Mouse (Mus musculus) midbrain, embryonic 14.5 days (tissue): Measurements from ENCODE around the gene Nrip1. TPM values are rescaled to one million over a fixed set of nuclear protein-coding genes. Genes with fewer than 3 reads are reported as not detected.

ENCODE experiments used
- ATAC-seq: fragments of 200-750 bp; cut with Nextera tagmentation; 2 replicates; pipeline ENCODE4 v1.8.0; 2017; ENCODE audit warnings: moderate number of reproducible peaks, moderate library complexity; ENCODE audit not compliant: low FRiP score, low TSS enrichment
- DNase-seq: peaks from one replicate; pipeline ENCODE4 v3.0.0-alpha.2; 2015
- H3K27ac ChIP-seq: fragments of 300-500 bp; sonication (generic); replicated peaks from 2 replicates; pipeline ENCODE4 v1.5.1; 2014; ENCODE audit warnings: mild to moderate bottlenecking, low read depth, low read length, moderate library complexity
- H3K27me3 ChIP-seq: fragments of 300-500 bp; sonication (generic); 2 replicates; pipeline ENCODE4 v1.6.1; 2014; ENCODE audit warnings: low read length, control low read depth, mixed read lengths; ENCODE audit not compliant: control insufficient read depth, insufficient read depth
- H3K36me3 ChIP-seq: fragments of 300-500 bp; sonication (generic); 2 replicates; pipeline ENCODE4 v1.6.1; 2014; ENCODE audit warnings: low read length, control low read depth; ENCODE audit not compliant: control insufficient read depth, insufficient read depth
- H3K4me1 ChIP-seq: fragments of 300-500 bp; sonication (generic); 2 replicates; pipeline ENCODE4 v1.6.1; 2014; ENCODE audit warnings: mild to moderate bottlenecking, antibody characterized with exemption, low read length, control low read depth; ENCODE audit not compliant: control insufficient read depth, insufficient read depth
- H3K4me2 ChIP-seq: fragments of 300-500 bp; sonication (generic); 2 replicates; pipeline ENCODE4 v1.6.1; 2014; ENCODE audit warnings: mild to moderate bottlenecking, low read length, moderate library complexity
- H3K4me3 ChIP-seq: fragments of 300-500 bp; sonication (generic); replicated peaks from 2 replicates; pipeline ENCODE4 v1.5.1; 2014; ENCODE audit warnings: low read depth, low read length
- H3K9ac ChIP-seq: fragments of 300-500 bp; sonication (generic); replicated peaks from 2 replicates; pipeline ENCODE4 v1.6.1; 2014; ENCODE audit warnings: mild to moderate bottlenecking, low read length, moderate library complexity
- H3K9me3 ChIP-seq: fragments of 300-500 bp; sonication (generic); 2 replicates; pipeline ENCODE4 v1.6.1; 2016; ENCODE audit warnings: low read length, control low read depth, mixed read lengths; ENCODE audit not compliant: control insufficient read depth
- WGBS: fragments of 180-500 bp; shearing (Covaris S2); extraction: QIAGEN DNeasy Blood & Tissue Kit; methylation state at CpG from one replicate; pipeline ENCODE4 v1.1.7; 2014; 5-methylcytosine and 5-hydroxymethylcytosine counted together
- polyA plus RNA-seq: library from polyadenylated mRNA; unstranded; fragments of >200 nt; fragmentation: Nextera tagmentation; extraction: Ambion mirVana; gene quantifications from 2 replicates; pipeline ENCODE4 v1.2.1, GENCODE M21; 2014

Gene Nrip1
- polyA plus RNA-seq, 1 experiment from 2014 or later, result 34.7 TPM

GRCm38 (mm10) chr16:76319364-76320117 is 54.1 kb downstream of the Nrip1 start:
- no peak overlapping the region for H3K9ac ChIP-seq
- H3K36me3 ChIP-seq, result no peaks in the 10 kb centered on the region
- H3K4me1 ChIP-seq, result peaks cover 51% of the 10 kb centered on the region
- H3K9me3 ChIP-seq, result no peaks in the 10 kb centered on the region
- H3K4me3 ChIP-seq, result no peak overlapping the region
- H3K4me2 ChIP-seq, result peak overlapping the region; percentile 27
- H3K27me3 ChIP-seq, result no peaks in the 10 kb centered on the region
- 8% methylated on average over 11 of the region's 11 CpGs for WGBS
- peak; percentile 68 for ATAC-seq
- H3K27ac ChIP-seq, result peak overlapping the region; percentile 75
- DNase-seq, result peak; percentile 74

DNA sequence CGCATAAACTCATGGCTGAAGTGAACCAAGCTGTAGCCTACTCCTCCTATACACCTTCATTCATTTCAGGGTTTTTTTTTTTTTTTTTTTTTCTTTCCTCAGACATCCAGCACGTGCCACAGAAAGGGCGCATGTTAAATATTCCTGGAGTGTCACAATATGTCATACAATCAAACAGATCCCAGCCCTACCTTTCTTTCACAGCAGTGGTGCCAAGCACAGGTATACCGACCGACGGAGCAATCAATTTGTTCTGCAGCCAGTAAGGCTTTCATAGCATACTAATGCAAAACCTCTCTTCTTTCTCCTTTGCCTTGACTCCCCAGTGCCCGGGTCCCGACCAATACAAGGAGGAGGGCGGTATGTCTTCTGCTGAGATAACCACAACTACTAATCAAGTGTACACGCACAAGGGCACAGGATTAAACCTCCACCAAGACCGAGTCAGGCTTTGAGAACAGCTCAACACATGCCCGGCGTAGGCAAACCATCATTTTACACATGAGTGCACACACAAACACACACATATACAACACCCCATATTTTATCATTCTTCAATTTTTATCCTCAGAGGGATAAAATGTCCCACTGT is 55.2 kb downstream of the Nrip1 start:
- H3K27me3 ChIP-seq, result no peaks in the 10 kb centered on the region
- DNase-seq (peak; percentile 44), ATAC-seq (no peak)
- peaks cover 51% of the 10 kb centered on the region for H3K4me1 ChIP-seq
- 44% methylated on average over 13 of the region's 13 CpGs for WGBS
- no peaks in the 10 kb centered on the region for H3K9me3 ChIP-seq
- peak overlapping the region; percentile 16; the same call in 1 of the 2 replicates for H3K4me2 ChIP-seq
- peak overlapping the region; percentile 61; the same call in 1 of the 2 replicates for H3K27ac ChIP-seq
- H3K4me3 ChIP-seq, result no peak overlapping the region
- no peaks in the 10 kb centered on the region for H3K36me3 ChIP-seq
- no peak overlapping the region for H3K9ac ChIP-seq

- H3K27me3 ChIP-seq, result no peaks in the 10 kb centered on the region
- H3K4me2 ChIP-seq, result no peak overlapping the region
- H3K4me1 ChIP-seq, result peaks cover 44% of the 10 kb centered on the region
- H3K9me3 ChIP-seq, result no peaks in the 10 kb centered on the region
- WGBS, result 88% methylated on average over 22 of the region's 22 CpGs
- ATAC-seq, result no peak
- H3K9ac ChIP-seq, result no peak overlapping the region
- no peaks in the 10 kb centered on the region for H3K36me3 ChIP-seq
- H3K4me3 ChIP-seq, result no peak overlapping the region
- DNase-seq, result no peak
- H3K27ac ChIP-seq, result no peak overlapping the region
These were observed 56.4 kb downstream of the Nrip1 start for GRCm38 (mm10) chr16:76316940-76317822.

- ATAC-seq, result no peak
- Histone ChIP-seq H3K36me3 (no peaks in the 10 kb centered on the region), H3K9ac (no peak overlapping the region), H3K4me1 (peaks cover 28% of the 10 kb centered on the region), H3K27me3 (no peaks in the 10 kb centered on the region), H3K4me2 (no peak overlapping the region), H3K9me3 (no peaks in the 10 kb centered on the region), H3K27ac (no peak overlapping the region), H3K4me3 (no peak overlapping the region)
- 94% methylated on average over 3 of the region's 3 CpGs for WGBS
- no peak for DNase-seq
These were observed 58.0 kb downstream of the Nrip1 start for GRCm38 (mm10) chr16:76315642-76316041.

DNA sequence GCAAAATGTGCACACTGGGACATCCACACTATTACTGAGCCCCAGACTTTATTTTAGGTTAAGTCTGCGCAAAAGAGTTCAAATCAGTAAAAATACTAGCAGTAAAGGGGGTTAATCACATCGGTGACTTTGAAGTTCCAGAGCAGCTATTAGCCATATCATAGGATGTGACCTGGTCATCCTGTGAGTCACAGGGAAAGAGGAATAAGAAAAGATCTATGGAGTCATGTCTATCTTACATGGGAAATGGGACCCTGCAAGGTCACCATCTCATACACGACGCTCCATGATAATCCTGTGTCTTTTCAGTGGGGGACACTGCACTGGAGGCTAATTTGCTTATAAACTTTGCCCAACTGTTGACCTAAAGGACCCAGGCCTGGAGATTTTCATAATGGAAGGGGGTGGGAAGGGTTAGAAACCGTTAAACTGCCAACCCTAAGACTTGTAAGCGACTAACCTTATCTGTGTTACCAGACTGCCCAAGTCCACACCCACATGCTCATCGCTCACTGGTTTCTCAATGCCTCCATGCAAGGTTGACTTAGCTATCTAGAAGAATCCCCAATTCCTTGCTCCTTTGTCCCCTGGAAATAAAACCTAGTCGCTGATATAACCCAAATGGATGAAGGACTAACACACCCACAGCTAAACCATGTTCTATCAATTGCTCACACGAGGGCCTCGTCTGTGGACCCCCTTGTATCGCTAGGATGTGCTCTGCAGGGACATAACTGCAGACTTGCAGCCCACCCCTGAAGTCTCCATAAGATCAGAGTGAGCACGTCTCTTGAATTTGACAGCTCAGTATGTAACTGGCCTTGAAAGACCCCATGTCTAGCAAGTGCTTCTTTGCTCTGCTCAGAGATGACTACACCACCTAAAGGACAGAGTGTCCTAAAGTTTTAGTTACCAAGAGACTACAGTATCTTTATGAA is 59.3 kb downstream of the Nrip1 start:
- no peak for DNase-seq
- ATAC-seq, result no peak
- WGBS, result 89% methylated on average over 12 of the region's 12 CpGs

GRCm38 (mm10) chr16:76312887-76313420 is 60.7 kb downstream of the Nrip1 start:
- no peak for ATAC-seq
- Histone ChIP-seq H3K27ac (no peak overlapping the region), H3K9ac (no peak overlapping the region), H3K27me3 (no peaks in the 10 kb centered on the region), H3K4me1 (peaks cover 4% of the 10 kb centered on the region; the same call in 1 of the 2 replicates), H3K36me3 (no peaks in the 10 kb centered on the region), H3K4me2 (no peak overlapping the region), H3K4me3 (no peak overlapping the region), H3K9me3 (no peaks in the 10 kb centered on the region)
- 75% methylated on average over 1 of the region's 1 CpGs for WGBS
- DNase-seq, result no peak

More for the DNA sequence above, 59.3 kb downstream of the Nrip1 start:
- H3K4me1 ChIP-seq, result peaks cover 15% of the 10 kb centered on the region
- no peaks in the 10 kb centered on the region for H3K27me3 ChIP-seq
- H3K4me2 ChIP-seq, result no peak overlapping the region
- no peaks in the 10 kb centered on the region for H3K36me3 ChIP-seq
- no peak overlapping the region for H3K9ac ChIP-seq
- H3K9me3 ChIP-seq, result no peaks in the 10 kb centered on the region
- H3K4me3 ChIP-seq, result no peak overlapping the region
- no peak overlapping the region for H3K27ac ChIP-seq

DNA sequence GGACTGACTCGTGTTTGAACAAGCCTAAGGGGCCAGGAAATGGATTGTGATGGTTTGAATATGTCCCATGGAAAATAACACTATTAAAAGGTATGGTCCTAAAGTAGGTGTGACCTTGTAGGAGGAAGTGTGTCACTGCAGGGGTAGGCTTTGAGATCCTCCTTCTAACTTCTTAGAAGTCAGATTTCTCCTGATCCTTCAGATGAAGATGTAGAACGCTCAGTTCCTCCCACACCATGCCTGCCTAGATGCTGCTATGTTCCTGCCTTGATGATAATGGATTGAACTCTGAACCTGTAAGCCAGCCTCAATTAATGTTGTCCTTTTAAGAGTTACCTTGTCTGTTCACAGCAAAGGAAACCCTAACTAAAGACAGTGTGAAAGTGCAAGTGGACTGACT is 62.8 kb downstream of the Nrip1 start:
- no peak overlapping the region for H3K27ac ChIP-seq
- no peaks in the 10 kb centered on the region for H3K36me3 ChIP-seq
- no peaks in the 10 kb centered on the region for H3K9me3 ChIP-seq
- H3K4me1 ChIP-seq, result no peaks in the 10 kb centered on the region
- ATAC-seq (no peak), DNase-seq (no peak)
- H3K4me3 ChIP-seq, result no peak overlapping the region
- no peak overlapping the region for H3K9ac ChIP-seq
- WGBS, result 88% methylated on average over 2 of the region's 2 CpGs
- no peak overlapping the region for H3K4me2 ChIP-seq
- H3K27me3 ChIP-seq, result no peaks in the 10 kb centered on the region

DNA sequence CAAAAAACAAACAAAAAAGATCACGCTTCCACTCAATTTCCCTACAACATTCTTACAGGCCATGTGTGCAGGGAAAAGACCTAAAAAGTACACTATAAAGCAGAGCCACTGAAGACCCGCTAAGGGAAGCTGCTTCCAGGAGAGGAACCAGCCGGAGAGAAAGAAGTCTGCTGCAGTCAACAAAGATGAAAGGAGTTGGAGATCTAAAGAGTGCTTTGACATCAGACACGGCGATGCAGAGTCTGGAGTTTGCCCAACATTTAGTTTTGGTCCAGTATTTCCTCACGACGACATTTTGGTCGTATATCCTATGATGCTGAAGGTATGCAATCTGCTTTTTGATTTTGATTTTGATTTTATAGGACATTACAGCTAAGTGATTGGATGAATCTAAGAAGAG is 63.3 kb downstream of the Nrip1 start:
- WGBS, result 76% methylated on average over 8 of the region's 8 CpGs
- H3K4me1 ChIP-seq, result no peaks in the 10 kb centered on the region
- no peak overlapping the region for H3K4me3 ChIP-seq
- H3K9ac ChIP-seq, result no peak overlapping the region
- no peak overlapping the region for H3K4me2 ChIP-seq
- ATAC-seq (no peak), DNase-seq (no peak)
- no peak overlapping the region for H3K27ac ChIP-seq
- H3K9me3 ChIP-seq, result no peaks in the 10 kb centered on the region
- H3K36me3 ChIP-seq, result no peaks in the 10 kb centered on the region
- no peaks in the 10 kb centered on the region for H3K27me3 ChIP-seq
